Mouse (Mus musculus) CH12.LX (cell line): ENCODE data around the gene Dhrs7.

Experiments
- CHD1 ChIP-seq: IDR thresholded peaks from 2 replicates; pipeline ENCODE4 v1.6.1; 2012; ENCODE audit warnings: low read depth, low read length, improper control_type of control experiment, inconsistent platforms
- CTCF ChIP-seq, 2 experiments: IDR thresholded peaks in 1 of 2; conservative IDR thresholded peaks in 1 of 2; 2 replicates each; pipeline ENCODE4 v1.5.1; 2011 to 2012; ENCODE audit warnings: low read depth in 2 of 2, low read length in 2 of 2, improper control_type of control experiment in 1 of 2, inconsistent platforms in 1 of 2, mild to moderate bottlenecking in 1 of 2, moderate library complexity in 1 of 2
- E2F4 ChIP-seq: IDR thresholded peaks from 2 replicates; pipeline ENCODE4 v1.6.1; 2011; ENCODE audit warnings: low read depth, low read length, improper control_type of control experiment; ENCODE audit not compliant: insufficient replicate concordance
- GABPA ChIP-seq: IDR thresholded peaks from 2 replicates; pipeline ENCODE4 v1.6.1; 2012; ENCODE audit warnings: low read depth, low read length, improper control_type of control experiment, inconsistent platforms; ENCODE audit not compliant: insufficient replicate concordance
- HCFC1 ChIP-seq: IDR thresholded peaks from 2 replicates; pipeline ENCODE4 v1.6.1; 2012; ENCODE audit warnings: low read depth, mild to moderate bottlenecking, inconsistent platforms, low read length, improper control_type of control experiment
- MAX ChIP-seq: IDR thresholded peaks from 2 replicates; pipeline ENCODE4 v1.6.1; 2011; ENCODE audit warnings: low read length, improper control_type of control experiment
- MEF2A ChIP-seq: IDR thresholded peaks from 2 replicates; pipeline ENCODE4 v1.6.1; 2014; ENCODE audit warnings: low read depth, mild to moderate bottlenecking, inconsistent platforms, low read length, improper control_type of control experiment, borderline replicate concordance
- MYC ChIP-seq: IDR thresholded peaks from 2 replicates; pipeline ENCODE4 v1.6.1; 2011; ENCODE audit warnings: low read depth, mild to moderate bottlenecking, improper control_type of control experiment, low read length
- NELFE ChIP-seq: IDR thresholded peaks from 2 replicates; pipeline ENCODE4 v1.6.1; 2011; ENCODE audit warnings: low read depth, low read length, improper control_type of control experiment
- POLR2A ChIP-seq: IDR thresholded peaks from 2 replicates; pipeline ENCODE4 v1.6.1; 2011; ENCODE audit warnings: low read depth, mild to moderate bottlenecking, improper control_type of control experiment, low read length
- SMC3 ChIP-seq: IDR thresholded peaks from 2 replicates; pipeline ENCODE4 v1.6.1; 2011; ENCODE audit warnings: low read depth, low read length, improper control_type of control experiment
- USF1 ChIP-seq: IDR thresholded peaks from 2 replicates; pipeline ENCODE4 v1.6.1; 2014; ENCODE audit warnings: low read depth, mild to moderate bottlenecking, inconsistent platforms, low read length, improper control_type of control experiment

DNA sequence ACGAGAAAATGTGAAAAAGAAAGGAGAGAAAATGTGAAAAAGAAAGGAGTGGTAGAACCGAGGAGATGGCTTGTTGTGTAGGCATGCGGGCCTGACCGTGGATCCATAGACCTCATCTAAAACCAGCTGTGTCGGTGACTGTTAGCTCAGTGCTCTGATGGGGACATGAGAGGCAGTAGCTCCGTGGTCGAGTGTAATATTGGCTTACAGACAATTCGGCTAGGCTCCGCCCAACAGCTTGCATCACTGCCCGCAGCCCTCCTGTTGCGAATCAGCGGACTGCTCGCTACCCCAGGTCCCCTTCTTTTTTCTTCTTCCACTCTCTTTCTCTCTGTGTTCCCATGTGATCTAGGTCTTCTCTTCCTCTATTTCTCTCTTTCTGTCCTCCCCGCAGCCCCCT lies 15.8 kb downstream of the Dhrs7 start:
- TF ChIP-seq MAX: no peak
- TF ChIP-seq E2F4: no peak
- no peak for TF ChIP-seq HCFC1
- no peak for TF ChIP-seq POLR2A
- no peak for TF ChIP-seq CTCF (conservative IDR thresholded peaks at IDR 0.05 in 1 of 2, IDR thresholded peaks at IDR 0.05 in 1 of 2; ENCODE audit: low read depth in 2 of 2, low read length in 2 of 2)
- no peak for TF ChIP-seq SMC3
- TF ChIP-seq NELFE: no peak
- TF ChIP-seq GABPA: no peak
- no peak for TF ChIP-seq MEF2A
- no peak for TF ChIP-seq CHD1
- TF ChIP-seq USF1: no peak
- no peak for TF ChIP-seq MYC
